Mouse (Mus musculus) left cerebral cortex, postnatal 25 days (tissue): ENCODE data around the gene Epb41. TPM values are rescaled to one million over a fixed set of nuclear protein-coding genes. Genes with fewer than 3 reads are reported as not detected.

Experiments used
- DNase-seq, 2 experiments: peaks; one replicate each; pipeline ENCODE4 v3.0.0; 2022; ENCODE audit warnings: low spot score in 2 of 2, mixed read lengths in 1 of 2
- intact Hi-C: fragments of 180-260 bp; cut with DNase I; formaldehyde crosslinking; loops from one replicate; pipeline ENCODE4 v1.15.1; 2025
- total RNA-seq, 2 experiments: library from RNA; stranded (reverse); gene quantifications; 2 replicates each; pipeline ENCODE4 v1.2.3; 2021

Gene Epb41
- total RNA-seq, 2 experiments from 2014 or later, result 32.5 to 42.7 TPM

DNA sequence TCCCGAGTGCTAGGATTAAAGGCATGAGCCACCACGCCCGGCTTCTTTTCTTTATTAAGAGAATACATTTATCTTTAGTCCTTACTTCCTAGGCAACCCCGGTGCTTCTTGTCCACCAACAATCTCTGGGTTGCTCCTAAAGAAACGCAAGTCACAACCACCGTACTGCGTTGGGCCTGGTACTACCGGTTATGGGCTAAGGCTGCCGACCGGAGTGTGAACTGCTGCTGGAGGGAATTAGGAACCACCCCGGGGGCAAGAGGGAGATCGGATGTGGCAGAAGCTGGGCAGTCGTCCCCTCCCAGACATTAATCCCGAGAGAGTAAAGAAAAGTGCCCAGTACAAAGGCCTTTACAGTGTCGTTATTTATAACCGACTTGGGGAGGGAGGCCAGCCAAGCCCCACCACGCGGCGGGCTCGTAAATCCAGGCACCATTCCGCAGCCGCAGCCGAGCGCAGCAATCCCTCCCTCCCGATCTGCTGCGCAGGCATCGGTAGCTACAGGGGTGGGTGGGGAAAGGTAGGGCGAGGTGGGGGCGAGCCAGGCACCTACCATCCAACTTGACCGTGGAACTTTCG lies 160.1 kb downstream of the Epb41 start:
- intact Hi-C loops, result loop anchor here (5.0 kb wide), 1 partner anchor 52 kb away; no protein-coding TSS in a partner anchor

DNA sequence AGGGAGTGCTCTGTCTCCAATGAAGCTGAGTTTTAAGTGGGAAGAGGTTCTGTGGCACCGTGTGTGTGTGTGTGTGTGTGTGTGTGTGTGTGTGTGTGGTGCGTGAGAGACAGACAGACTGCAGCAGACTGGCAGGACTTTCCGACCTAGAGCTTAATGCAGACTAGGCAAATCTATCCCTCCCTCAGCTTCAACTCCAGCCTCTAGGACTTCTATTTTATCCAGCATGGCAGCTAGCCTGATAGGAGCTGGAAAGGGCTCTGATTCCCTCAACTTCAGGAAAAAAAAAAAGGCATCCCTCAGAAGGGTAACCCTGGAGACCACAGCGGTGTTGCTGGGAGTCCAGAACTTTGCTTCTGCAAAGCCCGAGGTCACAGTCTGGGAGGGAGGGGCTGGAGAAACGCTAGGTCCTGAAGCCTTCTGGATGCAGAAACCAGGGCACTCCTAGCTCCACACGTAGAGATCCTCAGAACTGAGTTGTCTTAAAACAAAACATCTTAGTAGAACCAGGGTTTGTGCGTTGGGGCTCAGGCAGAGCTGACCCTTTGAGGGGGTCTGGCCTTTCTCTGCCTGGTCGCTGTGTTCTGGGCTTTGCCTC lies 161.0 kb downstream of the Epb41 start:
- intact Hi-C loops, result no loop called here
- DNase-seq, result no peak

More for the DNA sequence above, 160.1 kb downstream of the Epb41 start:
- DNase-seq, result no peak

DNA sequence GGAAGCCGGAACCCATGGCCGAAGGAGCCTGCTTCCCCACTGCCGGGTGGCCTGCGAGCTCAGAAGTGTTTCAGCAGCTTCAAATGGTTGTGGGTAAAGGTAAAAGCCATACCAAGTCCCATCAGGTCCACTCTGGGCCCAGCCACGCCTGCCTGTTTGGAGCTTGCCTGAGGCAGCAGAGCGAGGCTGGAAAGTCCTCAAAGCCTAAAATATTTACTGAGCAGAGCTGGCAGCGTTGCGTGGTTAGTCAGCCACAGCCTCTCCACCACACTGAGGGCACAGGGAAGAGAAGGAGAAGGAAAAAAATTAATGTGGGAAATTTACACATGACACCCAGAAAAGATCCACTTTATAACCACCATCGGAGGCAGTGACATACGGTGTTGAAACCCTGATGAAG lies 161.6 kb downstream of the Epb41 start:
- DNase-seq, result peak in 1 of 2 experiments; percentile 68
- intact Hi-C loops, result no loop called here

DNA sequence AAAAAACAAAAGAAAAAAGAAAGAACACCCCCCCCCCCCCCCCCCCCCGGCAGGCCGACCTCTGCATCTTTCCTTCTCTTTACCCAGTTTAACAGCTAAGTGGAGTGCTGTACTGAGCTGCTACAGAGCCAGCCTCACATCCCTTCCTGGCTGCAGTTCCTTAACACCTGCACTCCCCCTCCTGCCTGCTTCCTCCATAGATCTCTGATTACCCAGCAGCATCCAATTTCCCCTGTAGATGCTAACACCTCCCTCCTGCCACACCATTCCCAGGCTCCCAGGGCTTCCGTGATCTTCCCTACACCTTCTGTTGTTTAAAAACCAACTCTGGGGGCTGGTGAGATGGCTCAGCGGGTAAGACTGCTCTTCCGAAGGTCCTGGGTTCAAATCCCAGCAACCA lies 163.6 kb downstream of the Epb41 start:
- peak in 1 of 2 experiments; percentile 49 for DNase-seq
- intact Hi-C loops, result no loop called here

- intact Hi-C loops, result no loop called here
- no peak for DNase-seq
Observed at GRCm38 (mm10) chr4:131910237-131910994, 164.7 kb downstream of the Epb41 start.

DNA sequence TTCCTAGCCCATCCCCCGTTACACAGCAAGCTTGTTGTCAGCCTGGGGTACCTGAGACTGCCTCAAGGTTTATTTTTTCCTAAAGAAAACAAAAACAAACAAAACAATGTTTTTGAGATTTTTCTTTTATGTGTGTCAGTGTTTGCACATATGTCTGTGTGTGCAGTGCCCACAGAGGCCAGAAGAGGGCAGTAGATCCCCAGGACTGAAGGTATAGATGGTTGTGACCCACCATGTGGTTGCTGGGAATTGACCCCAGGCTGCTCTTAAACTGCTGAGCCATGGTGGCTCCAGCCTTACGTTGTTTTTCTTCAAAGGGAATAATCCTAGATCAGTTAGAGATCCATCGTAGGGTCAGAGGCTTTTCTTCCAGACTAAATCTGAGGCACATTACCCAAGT lies 167.2 kb downstream of the Epb41 start:
- DNase-seq, result no peak
- intact Hi-C loops, result no loop called here

DNA sequence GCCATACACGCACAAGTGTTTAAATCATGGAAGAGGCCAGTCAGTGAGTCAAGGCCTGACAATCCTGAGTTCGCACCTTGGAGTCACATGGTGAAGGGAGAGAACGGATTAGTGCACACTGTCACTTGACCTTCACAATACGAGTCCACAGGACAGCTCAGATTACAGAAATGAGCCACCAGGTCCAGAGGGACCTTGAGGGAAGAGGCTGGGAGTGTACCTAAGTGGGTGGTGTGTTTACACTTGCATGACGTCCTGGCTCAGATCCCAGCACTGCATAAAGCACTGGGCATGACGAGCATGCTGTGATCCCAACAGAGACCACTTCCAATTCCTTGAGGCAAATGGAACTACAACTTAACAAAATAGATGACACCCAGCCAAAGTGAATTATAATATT lies 168.7 kb downstream of the Epb41 start:
- intact Hi-C loops, result no loop called here
- no peak for DNase-seq

- intact Hi-C loops, result no loop called here
- DNase-seq, result peak in 1 of 2 experiments; percentile 49
Observed at GRCm38 (mm10) chr4:131904478-131904877, 170.6 kb downstream of the Epb41 start.

DNA sequence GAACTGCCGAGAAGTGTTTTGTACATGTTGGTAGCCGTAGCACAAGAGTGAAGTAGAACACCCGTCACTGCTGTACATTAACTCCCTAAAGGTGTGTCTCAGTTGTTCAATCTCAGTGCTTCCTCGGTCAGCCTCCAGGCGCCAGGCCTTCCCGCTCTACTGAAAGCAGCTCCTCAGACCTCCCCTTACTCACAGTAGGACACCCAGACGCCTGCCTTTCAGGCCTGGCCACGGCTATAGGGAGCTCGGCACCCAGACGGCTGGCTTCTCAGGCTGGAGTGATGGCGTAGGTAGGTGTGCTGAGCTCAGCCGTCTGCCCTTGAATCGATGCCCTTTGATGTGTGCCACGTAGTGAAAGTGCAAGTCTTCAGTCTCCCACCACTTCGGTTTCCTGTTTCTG lies 174.0 kb downstream of the Epb41 start:
- intact Hi-C loops, result no loop called here
- no peak for DNase-seq

DNA sequence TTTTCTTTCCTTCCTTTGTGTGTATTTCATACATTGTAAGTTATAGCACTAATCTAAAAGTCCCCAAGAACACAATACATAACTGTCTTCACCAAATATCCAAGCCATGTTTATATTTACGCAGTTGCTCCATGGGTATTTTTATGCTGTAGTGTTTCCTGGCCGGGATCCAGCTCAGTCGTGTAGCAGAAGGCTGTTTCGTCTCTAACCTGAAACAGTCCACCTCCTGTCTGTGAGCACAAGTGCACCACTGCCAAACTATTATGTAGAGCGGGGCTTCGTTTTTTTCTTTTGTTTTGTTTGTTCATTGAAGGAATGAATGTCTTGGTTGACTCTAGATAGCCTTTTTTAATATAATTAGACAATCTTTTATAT lies 176.0 kb downstream of the Epb41 start:
- DNase-seq, result no peak
- intact Hi-C loops, result no loop called here

DNA sequence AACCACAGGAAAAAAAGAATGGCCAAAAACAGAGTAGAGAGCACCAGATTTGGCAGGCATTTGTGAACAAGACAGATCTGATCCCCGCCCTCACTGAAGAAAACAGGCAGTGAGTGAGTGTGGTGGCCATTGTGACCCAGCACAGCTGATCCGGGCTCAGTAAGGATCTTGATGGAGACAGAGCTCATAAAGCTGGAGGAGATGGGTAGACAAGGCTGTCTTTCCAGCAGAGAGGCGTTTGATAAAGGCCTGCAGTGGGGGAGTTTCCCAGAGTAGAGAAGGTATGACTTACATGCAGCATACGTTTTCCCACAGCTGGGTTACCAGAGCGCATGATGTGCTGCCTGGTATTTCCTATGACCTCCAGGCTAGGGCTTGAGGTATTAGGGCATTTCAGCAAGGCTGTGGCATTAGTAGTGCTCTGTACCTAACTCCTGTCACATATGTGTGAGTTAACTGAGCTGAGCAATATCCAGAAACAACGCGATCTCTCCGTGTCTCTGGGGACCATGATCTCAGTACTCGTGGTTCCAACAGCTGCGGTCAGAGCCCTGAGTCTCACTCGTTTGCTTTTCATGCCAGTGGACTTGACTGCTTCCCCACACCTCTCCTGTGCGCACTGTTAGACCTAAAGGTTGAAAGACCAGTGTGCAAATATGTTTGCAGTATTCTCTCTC lies 176.5 kb downstream of the Epb41 start:
- intact Hi-C loops, result no loop called here
- DNase-seq, result no peak

- DNase-seq, result no peak
- intact Hi-C loops, result no loop called here
Observed at GRCm38 (mm10) chr4:131897787-131898186, 177.3 kb downstream of the Epb41 start.

DNA sequence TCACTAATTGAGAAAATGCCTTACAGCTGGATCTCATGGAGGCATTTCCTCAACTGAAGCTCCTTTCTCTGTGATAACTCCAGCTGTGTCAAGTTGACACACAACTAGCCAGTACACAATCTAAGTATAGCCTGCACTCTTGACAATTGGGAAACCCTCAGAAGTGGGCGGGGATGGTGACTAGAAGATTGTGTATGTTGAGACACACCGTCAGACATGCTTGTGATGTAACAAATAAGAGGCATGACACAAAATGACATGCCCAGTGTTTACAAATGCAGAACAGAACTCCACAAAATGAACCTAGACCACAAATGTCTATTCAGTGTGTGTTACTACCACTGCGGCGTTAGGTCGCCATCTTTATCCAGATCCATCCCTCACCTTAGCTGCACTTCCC lies 178.0 kb downstream of the Epb41 start:
- intact Hi-C loops, result no loop called here
- DNase-seq, result no peak

GRCm38 (mm10) chr4:131890692-131891091 lies 184.4 kb downstream of the Epb41 start:
- no peak for DNase-seq
- intact Hi-C loops, result no loop called here

DNA sequence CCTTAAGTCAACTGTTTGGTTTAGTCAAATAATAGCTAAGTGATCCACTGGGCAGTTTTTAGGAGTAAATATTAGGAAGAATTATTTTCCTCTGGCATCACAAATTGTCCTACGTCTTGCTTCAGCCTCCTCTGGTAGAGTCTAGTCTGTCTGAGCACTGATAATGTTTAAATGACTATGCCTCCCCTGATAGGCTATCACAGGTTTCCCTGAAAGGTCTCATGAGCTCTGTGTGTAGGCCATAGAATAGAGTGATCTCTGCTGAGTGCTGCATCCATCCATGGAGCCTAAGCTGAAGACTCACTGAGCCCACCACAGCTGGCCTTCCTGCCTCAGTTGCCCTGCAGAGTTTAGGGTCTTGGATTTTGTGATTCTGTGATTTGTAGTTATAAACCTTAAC lies 186.6 kb downstream of the Epb41 start:
- intact Hi-C loops, result no loop called here

GRCm38 (mm10) chr4:131885376-131885775 lies 189.7 kb downstream of the Epb41 start:
- intact Hi-C loops, result no loop called here
- DNase-seq, result no peak

More for the DNA sequence above, 186.6 kb downstream of the Epb41 start:
- DNase-seq, result no peak

- intact Hi-C loops, result no loop called here
- DNase-seq, result no peak
Observed at GRCm38 (mm10) chr4:131883571-131883970, 191.6 kb downstream of the Epb41 start.

DNA sequence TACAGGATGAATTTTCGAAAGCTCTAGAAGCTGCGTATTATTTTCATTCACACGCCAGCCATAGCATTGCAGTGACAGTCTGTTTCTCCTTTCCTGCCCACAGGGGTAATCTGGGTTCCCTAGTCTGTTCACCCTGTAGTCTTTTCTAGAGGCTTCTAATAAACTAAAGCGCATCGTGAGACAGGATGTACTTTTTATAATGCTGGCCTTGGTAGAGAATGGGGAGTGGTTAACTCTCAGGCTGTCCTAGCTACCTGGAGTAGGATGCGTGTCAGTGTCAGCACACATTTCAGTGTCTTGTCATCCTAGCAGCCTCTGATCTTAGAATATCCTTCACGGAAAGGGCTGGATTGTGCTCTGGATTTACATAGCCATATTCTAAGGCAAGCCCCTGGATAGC lies 193.8 kb downstream of the Epb41 start:
- intact Hi-C loops, result no loop called here
- DNase-seq, result no peak

DNA sequence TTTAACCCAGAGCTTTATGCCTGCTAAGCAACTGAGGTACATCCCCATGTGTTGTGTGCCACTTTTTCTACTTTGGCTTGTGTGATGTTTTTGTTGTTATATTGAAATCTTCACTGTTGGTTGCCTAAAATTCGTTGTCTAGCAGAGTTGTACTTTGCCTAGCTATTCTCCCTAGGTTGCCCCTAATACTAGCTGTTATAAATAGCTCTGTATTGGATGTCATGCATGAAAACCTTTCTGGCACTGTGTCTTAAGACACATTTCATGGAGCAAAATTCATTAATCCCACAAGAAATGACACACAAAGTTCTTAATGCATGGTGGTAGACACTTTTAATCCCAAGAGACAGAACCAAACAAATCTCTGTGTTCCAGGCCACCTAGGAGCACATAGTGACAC lies 195.4 kb downstream of the Epb41 start:
- no peak for DNase-seq
- intact Hi-C loops, result no loop called here

DNA sequence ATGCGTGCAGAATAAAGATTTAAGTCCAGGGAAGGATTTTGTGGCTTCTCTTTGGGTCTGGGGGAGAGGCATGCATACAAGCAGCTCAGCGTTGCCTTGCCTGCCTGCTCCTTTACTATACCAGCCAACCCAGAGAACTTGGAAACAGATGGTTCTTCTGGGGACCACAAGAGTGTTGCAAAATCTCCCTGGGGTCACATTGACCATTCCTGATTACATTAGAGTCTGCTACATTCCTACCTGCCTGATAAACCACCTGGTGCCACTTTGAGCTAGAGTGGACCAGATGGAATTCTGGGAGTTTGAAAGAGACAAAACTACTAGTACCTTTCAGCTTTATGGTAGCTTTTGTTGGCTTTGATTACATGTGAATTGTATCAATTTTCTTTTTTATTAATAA lies 198.3 kb downstream of the Epb41 start:
- no peak for DNase-seq
- intact Hi-C loops, result no loop called here

DNA sequence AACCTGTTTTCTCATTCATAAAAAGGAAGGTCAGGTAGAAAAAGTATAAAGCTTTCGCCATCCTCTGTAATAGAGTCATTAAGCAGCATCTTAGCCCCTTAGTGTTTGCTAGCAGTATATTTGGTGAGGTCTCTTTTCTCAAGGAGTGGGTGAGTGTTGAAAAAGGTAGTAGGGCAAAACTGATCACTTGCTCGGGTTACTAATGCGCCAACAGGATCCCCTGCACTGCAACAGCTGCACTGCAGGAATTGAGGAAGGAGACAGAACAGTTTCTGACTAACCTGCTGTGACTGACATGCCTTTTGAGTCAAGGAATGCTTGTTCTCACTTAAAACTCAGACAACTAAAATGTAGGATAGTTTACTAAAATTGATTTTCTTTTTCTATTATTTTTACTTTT lies 199.9 kb downstream of the Epb41 start:
- intact Hi-C loops, result no loop called here
- no peak for DNase-seq
